Mouse (Mus musculus) skeletal muscle tissue, adult 2 months (tissue): ENCODE measurements around the gene Man1c1.

Experiments used
- DNase-seq: peaks from one replicate; pipeline ENCODE4 v3.0.0-alpha.2; 2012; ENCODE audit warnings: low read depth, low spot score

Gene Man1c1

DNA sequence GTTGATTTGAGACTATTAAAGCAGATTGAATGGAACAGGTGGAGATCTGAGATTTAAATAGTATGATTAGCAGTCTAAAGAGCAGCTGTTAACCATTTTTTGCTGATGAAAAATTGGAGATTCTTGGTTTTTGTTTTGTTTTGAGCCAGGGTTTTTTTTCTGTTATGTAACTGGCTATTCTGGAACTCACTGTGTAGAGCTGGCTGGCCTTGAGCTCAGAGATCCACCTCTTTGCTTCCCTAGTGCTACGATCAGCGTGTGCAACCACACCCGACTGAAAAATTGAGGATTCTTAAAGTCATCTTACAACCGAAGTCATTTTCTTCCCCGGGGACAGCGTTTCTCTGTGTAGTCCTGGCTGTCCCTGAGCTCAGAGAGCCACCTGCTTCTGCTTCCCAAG lies 192.4 kb downstream of the Man1c1 start:
- DNase-seq: no peak
